Mouse (Mus musculus) frontal cortex, postnatal 14 days (tissue): ENCODE results near the gene Wasf2.

ENCODE experiments used
- DNase-seq, 2 experiments: peaks; one replicate each; pipeline ENCODE4 v3.0.0; 2022; ENCODE audit warnings: low spot score in 2 of 2

The Wasf2 gene

DNA sequence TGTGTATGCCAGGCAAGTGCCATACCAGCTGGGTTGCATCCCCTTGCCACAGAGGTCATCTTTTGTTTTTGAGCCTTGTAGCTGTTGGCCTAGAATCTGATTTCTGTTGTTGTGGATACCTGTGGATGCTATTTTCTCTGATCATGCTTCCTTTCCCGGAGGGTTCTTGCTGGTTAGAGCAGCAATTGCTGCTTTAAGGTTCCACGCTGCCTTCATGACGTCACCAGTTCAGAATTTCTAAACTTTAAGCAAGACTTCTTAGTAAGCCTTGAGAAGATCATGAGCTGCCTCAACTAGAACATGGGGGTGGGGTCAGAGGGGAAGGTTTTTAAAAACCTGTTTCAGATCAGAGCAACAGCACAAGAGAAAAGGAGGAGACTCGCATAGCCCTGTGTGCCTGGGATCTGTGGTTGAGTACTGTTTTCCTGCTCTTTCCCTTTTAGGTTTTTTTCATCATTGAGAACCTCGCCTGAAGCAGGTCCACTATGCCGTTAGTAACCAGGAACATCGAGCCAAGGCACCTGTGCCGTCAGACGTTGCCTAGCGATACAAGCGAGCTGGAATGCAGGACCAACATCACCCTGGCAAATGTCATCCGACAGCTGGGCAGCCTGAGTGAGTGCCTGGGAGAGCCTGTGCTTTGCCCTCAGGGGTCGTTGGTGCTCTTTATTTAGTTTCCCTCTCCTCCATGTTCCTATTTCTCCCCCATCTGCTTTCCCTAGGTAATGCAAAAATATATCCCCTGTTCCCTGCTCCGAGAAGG is 45.9 kb downstream of the Wasf2 start:
- DNase-seq: no peak

DNA sequence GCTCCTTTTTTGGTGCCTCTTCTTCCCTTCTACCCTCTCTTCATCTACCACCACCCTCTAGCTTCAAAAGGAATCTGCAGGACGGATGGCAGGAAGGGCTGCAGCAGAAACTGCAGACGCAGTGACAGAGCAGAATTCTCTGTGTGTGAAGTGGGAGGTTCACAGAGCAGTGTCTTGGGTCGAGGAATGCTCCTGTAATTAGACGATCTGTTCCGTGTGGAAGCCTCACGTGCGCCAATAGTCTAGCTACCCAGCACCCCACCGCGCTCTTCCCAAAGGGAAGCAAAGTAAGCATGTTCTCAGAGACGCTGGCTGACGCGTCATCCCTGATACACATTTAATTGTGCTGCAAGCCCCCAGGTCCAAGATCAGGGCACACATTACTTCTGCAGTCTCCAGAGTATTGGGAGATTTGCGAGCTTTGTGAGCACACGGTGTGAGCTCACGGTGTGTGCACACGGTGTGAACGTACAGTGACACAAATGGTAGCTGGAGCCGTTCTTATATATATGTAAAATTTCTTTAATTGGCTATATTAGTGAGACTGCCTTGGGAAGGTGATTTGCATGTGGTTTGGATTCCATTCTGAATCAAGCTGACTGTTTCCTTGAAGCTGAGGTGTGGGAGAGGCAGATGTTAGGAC is 46.6 kb downstream of the Wasf2 start:
- DNase-seq: no peak

DNA sequence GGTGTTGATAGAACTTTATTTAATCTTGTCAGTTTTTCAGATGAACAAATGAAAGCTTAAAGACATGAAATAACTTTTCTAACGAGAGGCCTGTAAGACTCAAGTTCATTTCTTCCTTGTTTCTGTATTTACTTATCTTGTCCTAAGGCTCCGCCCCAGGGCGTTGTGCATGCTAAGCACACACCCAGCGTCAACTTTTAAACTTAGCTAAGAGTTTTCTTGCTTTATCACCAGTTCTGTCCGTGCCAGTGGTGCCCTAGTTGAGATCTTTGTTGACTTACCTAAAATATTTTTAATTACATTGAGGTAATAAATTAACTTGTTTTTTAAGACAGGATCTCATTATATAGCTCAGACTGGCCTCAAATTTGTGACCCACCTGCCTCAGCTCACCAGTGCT is 48.0 kb downstream of the Wasf2 start:
- no peak for DNase-seq

DNA sequence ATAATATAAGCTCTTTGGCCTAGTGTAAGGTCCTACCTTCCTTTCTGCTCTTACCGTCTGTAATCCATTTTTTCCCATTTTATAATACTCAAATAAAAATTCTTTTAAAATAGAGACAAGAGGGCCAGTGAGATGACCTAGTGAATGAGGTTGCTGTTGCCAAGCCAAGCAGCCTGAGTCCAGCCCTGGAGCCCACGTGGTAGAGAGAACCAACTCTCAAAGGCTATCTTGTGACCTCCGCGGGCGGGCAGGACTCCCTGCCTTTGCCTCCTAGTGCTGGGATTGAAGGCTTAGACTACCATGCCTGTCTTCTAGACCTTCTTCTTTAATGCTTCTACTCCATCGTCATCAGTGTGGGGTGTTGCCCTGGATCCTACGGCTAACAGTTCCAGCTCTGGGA is 49.0 kb downstream of the Wasf2 start:
- DNase-seq: no peak

DNA sequence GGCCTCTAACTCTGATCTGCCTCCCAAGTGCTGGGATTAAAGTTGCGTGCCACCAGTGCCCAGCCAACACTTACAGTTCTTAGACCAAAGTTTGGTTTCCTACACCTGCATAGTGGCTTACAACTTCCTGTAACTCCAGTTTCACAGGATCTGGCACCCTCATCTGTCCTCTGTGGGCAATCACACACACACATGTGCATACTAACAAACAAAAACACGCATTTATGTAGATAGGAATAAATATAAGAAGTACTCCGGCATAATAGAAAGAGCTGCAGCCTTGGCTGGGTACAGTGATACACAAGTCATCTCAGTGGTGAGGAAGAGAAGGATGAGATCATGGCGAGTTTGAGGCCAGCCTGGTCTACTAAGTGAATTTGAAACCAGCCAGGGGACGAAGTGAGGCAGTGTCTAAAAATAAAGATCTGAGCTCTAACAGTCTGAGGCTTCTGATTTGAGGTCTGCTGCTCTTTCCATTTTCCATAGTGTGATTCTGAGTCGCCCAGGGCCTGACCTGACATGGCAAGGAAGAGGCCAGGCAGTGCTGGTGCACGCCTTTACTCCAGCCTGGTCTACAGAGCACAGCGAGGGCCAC is 52.2 kb downstream of the Wasf2 start:
- DNase-seq: no peak

DNA sequence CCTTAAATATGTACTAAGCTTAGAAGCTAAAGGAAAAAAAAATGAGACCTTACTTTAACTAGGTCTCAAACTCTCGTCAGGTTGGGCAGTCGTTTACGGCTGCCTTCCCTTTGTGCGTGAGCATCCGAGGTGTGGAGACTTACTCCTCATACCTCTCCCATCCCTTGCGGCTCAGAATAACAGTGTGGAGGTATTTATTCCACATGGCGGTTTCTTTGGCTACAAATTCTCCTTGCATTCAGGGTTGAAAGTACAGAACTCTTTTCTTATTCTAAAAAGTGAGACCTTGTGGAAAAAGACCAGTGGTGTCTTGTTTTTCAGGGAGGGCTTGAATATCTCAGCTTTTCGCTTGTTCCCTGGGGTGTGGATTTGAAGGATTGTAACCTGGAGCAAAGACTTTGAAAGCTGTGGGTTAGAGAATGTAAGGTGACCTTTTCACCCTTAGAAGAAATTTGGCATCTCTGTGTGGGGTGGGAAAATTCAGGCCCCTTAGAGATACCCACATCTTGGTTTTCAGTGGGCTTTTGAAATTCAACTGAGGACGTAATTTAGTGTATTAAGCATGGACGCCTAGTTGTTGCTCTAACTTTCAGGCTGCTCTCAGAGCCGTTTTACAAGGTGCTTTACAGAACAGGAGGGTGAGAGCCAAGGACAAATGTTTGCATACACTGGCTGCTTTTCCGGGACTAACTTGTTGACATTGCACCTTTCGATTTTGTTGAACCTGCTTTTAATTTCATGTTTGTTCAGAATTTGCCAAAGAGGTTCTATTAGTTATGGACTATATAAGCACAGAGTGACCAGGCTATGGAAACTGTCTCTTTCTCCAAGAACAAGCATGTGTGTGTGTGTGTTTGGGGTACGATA is 54.0 kb downstream of the Wasf2 start:
- DNase-seq: no peak

DNA sequence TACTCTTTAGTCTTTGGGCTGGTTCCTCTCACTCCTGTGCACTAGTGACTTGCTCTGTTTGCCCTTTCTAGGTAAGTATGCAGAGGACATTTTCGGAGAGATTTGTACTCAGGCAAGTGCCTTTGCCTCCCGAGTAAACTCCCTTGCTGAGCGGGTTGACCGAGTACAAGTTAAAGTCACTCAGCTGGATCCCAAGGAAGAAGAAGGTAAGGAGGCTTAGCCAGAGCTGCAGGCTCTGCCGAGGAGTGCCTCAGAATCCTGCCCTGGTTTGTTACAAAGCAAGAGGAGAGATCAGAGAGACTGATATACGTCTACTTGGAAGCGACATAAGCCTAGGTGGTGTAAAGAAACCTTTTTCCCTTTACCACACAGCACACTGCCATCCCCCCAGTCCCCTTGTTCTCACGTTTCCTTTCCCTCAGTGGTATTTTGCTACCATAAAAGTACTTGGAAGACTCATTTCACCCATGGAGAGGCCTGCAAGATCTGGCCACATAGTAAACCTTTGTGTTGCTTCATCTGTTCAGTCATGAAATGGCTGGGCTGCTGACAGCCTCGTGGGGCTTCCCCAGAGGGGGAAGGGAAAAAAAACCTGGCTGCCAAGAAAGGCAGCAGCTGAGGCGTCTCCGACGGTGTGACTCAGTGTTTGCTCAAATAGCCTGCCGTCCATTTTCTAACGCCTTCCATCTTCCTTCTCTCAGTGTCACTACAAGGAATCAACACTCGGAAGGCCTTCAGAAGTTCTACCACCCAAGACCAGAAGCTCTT is 54.8 kb downstream of the Wasf2 start:
- no peak for DNase-seq

DNA sequence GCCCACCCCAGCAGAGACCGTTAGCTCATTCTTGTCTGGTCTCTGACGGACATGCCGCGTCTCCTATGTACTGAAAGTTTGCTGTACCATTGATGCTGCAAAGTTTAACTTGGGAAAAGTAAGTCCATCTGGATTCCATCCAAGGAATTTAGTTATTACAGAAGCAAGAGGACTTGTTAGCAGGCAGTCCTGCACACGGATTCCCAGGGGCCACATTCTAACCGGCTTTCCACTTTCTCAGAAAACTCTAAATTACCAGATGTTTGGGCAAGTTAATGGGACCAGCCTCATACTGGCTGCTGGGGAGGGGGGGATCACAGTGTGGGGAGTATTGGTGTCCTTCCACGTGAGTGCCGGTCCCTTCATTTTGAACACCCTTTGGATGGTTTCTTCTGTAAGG is 55.6 kb downstream of the Wasf2 start:
- no peak for DNase-seq

DNA sequence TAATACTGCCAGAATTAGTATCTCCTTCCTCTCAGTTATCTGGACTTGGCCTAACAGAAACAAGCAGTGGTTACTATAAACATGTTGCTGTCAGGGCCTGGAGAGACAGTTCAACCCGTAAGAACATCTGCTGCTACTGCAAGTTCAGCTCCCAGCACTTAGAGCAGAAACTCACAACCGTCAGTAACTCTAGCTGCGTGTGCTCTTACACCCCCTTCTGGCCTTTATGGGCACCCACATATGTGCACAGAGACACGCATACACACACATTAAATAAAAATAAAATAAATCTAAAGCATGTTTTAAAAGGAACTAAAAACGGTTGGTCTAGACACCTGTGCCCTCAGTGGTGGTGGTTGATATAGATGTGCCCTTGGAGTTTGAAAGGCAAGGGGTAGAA is 56.6 kb downstream of the Wasf2 start:
- DNase-seq: no peak

DNA sequence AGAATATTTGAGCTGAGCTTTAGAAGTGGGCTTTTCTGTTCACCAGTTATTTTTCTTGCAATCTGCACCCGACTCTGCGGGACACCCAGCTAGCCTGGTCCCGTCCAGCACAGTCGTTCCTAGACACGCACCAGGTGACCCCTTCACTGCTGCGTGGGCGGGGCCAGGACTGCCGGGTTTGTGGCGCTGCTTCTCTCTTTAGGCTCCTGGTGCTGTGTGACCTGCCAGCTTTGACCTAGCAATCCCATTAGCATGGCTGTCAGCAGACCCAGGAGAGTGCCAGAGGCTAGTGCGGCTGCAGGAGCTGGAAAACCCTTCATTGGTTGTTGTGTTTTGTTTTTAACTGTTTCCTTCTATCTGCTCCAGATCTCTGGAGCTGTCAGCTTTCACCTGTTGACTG is 59.1 kb downstream of the Wasf2 start:
- no peak for DNase-seq

DNA sequence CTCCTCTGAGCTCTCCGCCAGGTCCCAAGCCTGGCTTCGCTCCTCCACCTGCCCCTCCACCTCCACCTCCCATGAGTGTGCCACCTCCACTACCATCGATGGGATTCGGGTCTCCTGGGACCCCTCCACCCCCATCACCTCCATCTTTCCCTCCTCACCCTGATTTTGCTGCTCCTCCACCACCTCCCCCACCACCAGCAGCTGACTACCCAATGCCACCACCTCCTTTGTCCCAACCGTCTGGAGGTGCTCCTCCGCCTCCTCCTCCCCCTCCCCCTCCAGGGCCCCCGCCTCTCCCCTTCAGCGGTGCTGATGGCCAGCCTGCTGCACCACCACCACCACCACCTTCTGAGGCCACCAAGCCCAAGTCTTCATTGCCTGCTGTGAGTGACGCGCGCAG is 64.2 kb downstream of the Wasf2 start:
- no peak for DNase-seq

DNA sequence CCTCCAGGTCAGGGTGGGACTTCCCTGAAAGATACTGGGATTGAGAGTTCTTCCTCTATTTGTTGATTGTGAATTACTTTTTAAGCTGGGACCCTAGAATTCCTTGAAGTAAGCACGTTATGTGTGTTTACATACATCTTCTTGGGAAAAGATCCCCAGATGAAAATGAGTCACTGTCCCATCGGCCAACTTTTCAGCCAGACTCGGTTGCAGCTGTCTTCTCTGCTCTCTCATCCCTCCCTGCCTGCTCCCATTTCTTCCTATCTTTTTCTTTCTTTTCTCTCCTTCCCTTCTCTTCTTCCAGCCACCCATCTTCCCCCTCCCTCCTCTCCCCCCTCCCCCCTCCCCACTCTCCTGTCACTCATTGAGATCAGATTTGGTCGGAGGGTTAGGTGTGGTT is 64.7 kb downstream of the Wasf2 start:
- DNase-seq: no peak

DNA sequence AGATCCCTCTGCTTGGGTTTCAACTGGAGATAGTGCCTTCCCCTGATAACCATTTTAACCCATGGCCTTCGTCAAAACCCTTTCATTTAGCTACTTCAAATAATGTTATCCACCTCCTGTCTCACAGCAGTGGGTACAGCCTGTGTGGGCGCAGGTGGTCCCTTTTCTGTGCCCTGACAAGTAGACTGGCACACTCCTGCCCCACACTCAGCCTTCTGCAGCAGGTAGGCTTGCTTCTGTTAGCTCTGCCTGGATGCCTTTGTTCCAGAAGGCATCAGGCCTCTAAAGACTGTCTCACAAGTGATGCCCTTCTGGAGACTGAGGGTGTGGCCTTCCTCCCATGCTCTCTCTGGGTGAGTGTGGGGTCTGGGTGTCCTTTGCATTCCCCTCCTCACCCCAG is 65.8 kb downstream of the Wasf2 start:
- DNase-seq: no peak

DNA sequence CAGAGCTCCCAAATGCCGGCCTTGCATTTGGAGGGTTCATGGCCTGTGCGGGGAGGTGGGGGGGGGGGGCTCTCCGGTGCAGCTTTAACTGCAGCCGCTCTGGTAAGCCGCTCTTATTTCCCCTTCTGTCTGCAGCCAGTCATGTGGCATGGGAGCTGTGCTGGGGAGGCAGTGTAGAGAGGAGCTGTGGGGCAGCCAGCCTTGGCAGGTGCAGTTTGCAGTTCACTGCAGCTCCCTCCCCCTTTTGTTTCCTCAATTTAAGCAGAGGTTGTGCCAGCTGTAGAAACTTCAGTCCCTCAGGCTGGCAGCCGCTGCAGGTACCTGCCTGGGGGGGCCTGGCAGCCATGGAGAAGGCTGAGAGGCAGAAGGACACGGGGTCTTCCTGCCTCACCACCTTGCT is 66.5 kb downstream of the Wasf2 start:
- no peak for DNase-seq

DNA sequence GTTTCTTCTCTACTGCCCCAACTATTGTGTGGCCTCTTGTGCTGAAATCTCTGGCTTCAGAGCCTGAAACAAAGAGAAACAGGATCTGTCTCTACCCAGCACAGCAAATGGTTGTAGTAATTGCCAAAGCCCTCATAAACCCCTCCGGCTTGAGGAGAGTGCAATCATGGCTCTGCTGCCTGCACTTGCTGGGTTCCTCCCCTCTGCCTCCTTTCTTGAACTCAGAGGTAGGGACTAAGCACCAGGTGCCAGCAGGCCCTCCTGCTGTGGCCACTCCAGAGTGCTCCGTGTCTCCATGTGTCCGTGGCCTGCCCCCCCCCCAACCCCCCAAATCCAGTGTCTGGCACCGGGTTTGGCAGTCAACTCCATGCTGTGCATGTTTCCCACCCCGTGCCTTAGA is 67.0 kb downstream of the Wasf2 start:
- no peak for DNase-seq

DNA sequence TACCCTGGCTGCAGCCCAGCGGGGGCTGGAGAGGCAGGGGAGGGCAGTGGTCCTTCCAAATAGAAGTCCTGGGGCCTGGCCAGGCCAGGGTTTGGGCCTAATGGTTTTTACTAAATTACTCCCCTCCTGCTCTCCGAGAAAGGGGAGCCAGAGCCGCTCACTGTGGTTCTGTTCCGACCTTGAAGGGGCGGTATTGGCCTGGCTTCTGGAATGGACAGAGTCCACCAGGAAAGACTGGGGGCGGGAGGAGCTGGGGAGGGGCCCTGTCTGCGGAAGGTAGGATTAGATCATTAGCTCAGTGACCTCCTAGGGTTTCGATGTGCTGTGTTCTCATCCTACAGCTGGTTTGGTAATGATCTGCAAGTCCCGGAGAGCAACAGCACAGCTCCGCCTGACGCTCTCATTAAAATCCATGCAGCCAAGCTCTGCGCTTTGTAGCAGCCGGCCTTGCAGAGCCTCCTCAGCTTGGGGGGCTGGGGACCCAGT is 67.5 kb downstream of the Wasf2 start:
- no peak for DNase-seq

DNA sequence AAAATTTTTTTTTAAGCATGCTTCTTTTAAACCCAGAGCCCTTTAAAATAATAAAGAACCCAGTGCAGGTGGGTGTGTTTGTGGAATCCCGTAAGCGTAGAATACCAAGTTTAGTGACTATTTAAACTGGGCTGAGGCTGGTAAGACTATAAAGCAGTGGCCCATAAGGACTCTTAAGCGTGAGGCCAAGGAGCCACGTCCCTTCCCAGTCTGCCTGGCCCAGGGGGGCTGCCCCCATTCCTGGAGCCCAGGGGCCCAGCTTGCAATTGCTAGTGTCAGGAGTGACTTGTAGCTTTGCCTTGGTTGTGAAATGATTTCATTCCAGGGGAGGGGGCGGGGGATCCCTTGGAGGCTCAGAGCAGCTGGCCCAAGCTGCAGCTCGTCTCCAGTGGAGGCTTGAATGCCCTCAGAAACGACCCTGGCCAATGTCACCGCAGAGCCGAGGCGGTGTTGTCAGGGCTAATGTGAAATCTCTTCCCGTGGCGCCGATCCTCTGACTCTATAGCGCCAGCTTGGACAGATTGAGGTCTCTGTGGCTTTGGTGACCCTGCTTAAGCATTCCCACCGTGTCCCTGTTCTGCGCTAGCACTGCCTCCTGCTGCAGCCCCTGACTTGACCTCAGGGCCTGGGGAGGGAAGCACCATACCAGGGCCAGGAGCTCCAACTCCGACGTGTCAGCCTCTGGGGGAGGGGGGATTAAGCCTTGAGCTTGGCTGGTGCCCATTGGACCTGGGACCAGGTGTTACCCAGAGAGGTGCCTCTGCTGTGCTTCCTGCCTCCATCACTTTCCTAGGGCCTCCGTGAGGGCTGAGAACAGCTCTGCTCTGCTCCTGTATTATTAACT is 68.3 kb downstream of the Wasf2 start:
- DNase-seq: no peak

DNA sequence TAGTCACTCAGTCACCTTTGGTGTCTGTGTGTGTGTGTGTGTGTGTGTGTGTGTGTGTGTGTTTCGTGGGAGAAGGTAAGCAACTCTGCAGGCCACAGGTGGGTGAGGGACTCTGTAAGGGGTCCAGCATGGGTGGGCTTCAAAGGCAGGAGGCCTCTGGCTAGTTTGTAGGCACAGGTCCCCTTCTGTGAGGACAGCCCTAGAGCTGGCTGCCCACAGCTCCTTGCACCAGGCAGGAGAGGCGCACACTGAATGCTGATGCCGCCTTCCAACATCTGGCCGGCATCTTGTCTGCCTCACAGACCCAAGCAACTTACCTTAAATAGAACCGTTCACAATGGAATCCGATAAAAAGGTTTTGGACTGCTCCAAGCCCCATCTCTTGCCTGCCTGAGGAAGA is 69.4 kb downstream of the Wasf2 start:
- no peak for DNase-seq

DNA sequence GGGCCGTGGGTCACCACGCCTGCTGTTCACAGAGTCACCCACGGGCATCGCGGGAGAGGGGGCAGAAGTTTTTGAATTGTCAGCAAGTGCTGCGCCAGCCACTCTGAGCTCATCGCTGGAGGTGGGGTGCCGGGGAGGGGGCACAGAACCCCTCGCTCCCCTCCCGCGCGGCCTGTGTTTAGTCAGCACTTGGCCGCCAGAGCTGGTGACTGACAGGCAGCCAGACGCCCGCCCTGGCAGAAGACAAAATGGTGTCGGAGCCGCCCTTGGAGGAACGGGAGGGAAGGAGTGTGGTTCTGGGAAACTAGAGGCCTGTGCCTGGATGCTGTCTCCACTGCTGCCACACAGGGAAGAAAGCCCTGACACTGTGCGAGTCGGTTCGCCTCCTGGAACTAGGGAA is 70.0 kb downstream of the Wasf2 start:
- DNase-seq: peak in 1 of 2 experiments; percentile 51

DNA sequence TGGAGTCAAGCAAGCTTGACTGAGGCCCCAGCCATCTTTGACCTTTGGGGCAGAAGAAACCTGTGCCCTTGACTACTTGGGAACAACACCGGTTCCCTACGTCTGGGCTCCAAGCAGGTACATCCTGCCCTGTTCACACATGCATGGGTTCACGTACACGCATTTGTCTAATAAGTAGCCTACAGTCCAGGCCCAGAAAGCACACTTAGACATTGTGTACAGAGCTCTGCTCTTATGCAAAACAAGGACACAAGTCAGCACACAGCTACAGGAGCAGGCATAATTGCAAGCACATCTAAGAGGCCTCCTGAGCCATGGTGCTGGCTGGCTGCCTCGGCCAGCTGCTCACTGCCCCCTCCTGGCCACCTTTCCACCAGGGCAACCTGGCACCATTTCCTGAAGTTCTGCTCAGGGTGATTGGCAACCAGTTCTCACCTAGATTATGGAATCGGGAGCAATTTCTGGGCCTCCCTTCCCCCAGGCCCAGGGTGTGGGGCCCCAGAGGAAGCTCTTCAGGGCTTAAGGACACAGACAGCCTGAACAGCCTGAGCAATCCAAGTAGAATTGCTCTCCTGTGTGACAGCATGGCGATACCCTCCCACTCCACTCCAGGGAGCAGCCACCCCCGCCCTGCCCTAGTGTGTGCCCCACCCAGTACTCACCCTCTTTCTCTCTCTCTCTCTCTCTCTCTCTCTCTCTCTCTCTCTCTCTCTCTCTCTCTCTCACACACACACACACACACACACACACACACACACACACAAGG is 70.9 kb downstream of the Wasf2 start:
- DNase-seq: peak in 1 of 2 experiments; percentile 40
